Mouse (Mus musculus): ENCODE measurements at regions not wholly inside any gene's neighbourhood (a gene's known extent, or its start where the extent isn't known, plus 50 kb on each side); places are given as distances from the start of the nearest gene placed in this dataset.

DNA sequence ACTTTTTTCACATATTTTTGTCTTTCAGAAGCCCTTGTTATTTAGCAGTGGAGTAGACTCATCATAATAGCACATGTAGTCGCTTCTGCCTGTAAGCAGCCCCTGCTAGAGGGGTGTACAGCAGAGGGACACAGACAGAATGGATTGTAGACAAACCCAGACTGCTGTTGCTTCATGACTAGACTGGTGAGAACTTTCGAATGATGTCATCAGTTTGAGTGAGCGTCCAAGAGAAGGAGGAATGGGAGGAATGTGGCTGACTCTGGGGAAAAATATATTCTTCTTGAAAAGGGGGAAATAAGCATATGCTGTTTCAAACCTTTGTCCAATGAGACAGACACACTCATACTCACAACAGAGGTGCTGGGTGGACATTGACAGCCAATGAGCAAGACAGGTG is 436.1 kb downstream of the Fgf9 start:
- Histone ChIP-seq H3K36me3 (ENCODE audit: control insufficient read depth, insufficient read depth, low read length) (no peaks in the 10 kb centered on the region), H3K9me3 (ENCODE audit: control insufficient read depth, low read length) (no peaks in the 10 kb centered on the region), H3K27me3 (ENCODE audit: control insufficient read depth, insufficient read depth, low read length) (no peaks in the 10 kb centered on the region), H3K4me2 (ENCODE audit: low read length) (no peak overlapping the region), H3K9ac (ENCODE audit: low read length) (no peak overlapping the region), H3K27ac (replicated peaks in 1 of 2; ENCODE audit: control insufficient read depth in 1 of 2, insufficient read depth in 1 of 2, low read depth in 2 of 2, low read length in 2 of 2) (no peak overlapping the region), H3K4me1 (ENCODE audit: control insufficient read depth in 2 of 2, insufficient read depth in 2 of 2, low read length in 2 of 2) (peaks cover 4 to 12% of the 10 kb centered on the region in 2 experiments; a peak in 3 of 4 replicates), H3K4me3 (ENCODE audit: control insufficient read depth in 1 of 2, insufficient read depth in 1 of 2, low read depth in 1 of 2, low read length in 2 of 2) (no peak overlapping the region)
- 49% methylated on average over 3 of the region's 3 CpGs for WGBS
- no peak for ATAC-seq (ENCODE audit: insufficient number of reproducible peaks, insufficient read depth, low FRiP score, low read depth)

DNA sequence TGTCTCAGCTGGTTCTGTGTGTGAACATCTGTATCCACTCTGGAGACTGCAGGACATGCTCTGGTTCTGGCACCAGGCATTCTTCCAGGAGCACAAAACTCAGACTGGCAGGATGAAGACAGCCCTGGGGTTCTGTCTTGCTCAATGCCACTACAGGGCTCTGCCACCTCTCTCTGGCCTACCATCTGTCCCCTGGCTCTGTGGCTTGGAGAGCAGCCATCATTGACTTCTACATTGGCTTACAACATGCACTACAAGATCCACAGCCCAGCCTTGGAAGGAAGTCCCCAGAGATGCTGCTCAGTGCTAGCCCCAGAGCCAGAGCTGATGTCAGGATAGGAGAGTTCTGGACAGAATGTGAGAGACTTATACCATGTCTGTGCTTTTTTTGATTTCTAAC is 435.5 kb downstream of the Fgf9 start:
- peaks cover 2 to 11% of the 10 kb centered on the region in 2 experiments; a peak in 3 of 4 replicates for H3K4me1 ChIP-seq (ENCODE audit: control insufficient read depth in 2 of 2, insufficient read depth in 2 of 2, low read length in 2 of 2)
- H3K36me3 ChIP-seq (ENCODE audit: control insufficient read depth, insufficient read depth, low read length), result no peaks in the 10 kb centered on the region
- no peak for ATAC-seq (ENCODE audit: insufficient number of reproducible peaks, insufficient read depth, low FRiP score, low read depth)
- H3K9ac ChIP-seq (ENCODE audit: low read length), result no peak overlapping the region
- H3K9me3 ChIP-seq (ENCODE audit: control insufficient read depth, low read length), result no peaks in the 10 kb centered on the region
- no peaks in the 10 kb centered on the region for H3K27me3 ChIP-seq (ENCODE audit: control insufficient read depth, insufficient read depth, low read length)
- H3K4me3 ChIP-seq (ENCODE audit: control insufficient read depth in 1 of 2, insufficient read depth in 1 of 2, low read depth in 1 of 2, low read length in 2 of 2), result no peak overlapping the region
- no peak overlapping the region for H3K4me2 ChIP-seq (ENCODE audit: low read length)
- H3K27ac ChIP-seq (replicated peaks in 1 of 2; ENCODE audit: control insufficient read depth in 1 of 2, insufficient read depth in 1 of 2, low read depth in 2 of 2, low read length in 2 of 2), result no peak overlapping the region

DNA sequence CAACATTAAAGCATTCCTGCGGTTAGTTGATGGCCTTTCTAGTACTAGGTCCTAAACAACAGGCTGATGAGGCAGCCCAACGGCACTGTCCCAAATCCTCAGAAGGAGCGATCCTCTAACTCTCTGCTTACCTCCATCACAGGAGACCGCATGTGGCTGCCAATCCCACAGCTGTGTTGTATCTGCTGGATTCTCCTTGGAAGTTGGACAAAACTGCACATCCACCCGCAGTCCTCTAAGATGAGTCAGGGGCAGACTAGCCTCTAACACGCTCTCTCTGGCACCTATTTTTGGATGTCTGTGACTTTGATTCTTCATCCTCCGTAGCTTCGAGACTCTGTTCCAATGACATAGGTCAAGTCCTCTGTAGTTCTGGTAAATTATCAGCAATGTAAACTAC is 432.5 kb downstream of the Fgf9 start:
- no peaks in the 10 kb centered on the region for H3K36me3 ChIP-seq (ENCODE audit: control insufficient read depth, insufficient read depth, low read length)
- no peaks in the 10 kb centered on the region for H3K27me3 ChIP-seq (ENCODE audit: control insufficient read depth, insufficient read depth, low read length)
- no peak for ATAC-seq (ENCODE audit: insufficient number of reproducible peaks, insufficient read depth, low FRiP score, low read depth)
- H3K4me2 ChIP-seq (ENCODE audit: low read length), result no peak overlapping the region
- 58% methylated on average over 8 of the region's 8 CpGs for WGBS
- H3K27ac ChIP-seq (replicated peaks in 1 of 2; ENCODE audit: control insufficient read depth in 1 of 2, insufficient read depth in 1 of 2, low read depth in 2 of 2, low read length in 2 of 2), result no peak overlapping the region
- H3K9ac ChIP-seq (ENCODE audit: low read length), result no peak overlapping the region
- no peak overlapping the region for H3K4me3 ChIP-seq (ENCODE audit: control insufficient read depth in 1 of 2, insufficient read depth in 1 of 2, low read depth in 1 of 2, low read length in 2 of 2)
- H3K9me3 ChIP-seq (ENCODE audit: control insufficient read depth, low read length), result no peaks in the 10 kb centered on the region
- H3K4me1 ChIP-seq (ENCODE audit: control insufficient read depth in 2 of 2, insufficient read depth in 2 of 2, low read length in 2 of 2), result peaks cover 4 to 5% of the 10 kb centered on the region in 2 experiments; a peak in 2 of 4 replicates

DNA sequence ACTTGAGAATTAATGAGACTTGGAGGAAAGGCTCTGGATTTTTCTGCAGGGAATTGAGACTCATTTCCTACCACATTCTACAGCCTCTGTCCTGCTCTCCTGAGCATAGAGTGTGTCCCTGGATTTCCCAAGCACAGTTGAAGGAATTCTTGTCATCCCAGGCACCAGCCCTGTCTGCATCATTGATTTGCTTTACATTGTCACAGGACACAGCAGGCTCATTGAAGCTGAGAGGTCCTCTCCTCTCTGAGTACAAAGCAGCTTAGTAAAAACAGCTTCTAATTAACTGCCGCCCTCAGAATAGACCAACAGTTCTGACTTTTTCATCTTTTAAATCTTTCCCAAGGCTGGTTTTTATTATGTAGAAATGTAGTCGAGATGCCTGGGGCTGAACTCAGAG is 429.7 kb downstream of the Fgf9 start:
- H3K4me3 ChIP-seq (ENCODE audit: control insufficient read depth in 1 of 2, insufficient read depth in 1 of 2, low read depth in 1 of 2, low read length in 2 of 2), result no peak overlapping the region
- H3K4me2 ChIP-seq (ENCODE audit: low read length), result no peak overlapping the region
- H3K9me3 ChIP-seq (ENCODE audit: control insufficient read depth, low read length), result no peaks in the 10 kb centered on the region
- no peak overlapping the region for H3K9ac ChIP-seq (ENCODE audit: low read length)
- H3K36me3 ChIP-seq (ENCODE audit: control insufficient read depth, insufficient read depth, low read length), result no peaks in the 10 kb centered on the region
- H3K27me3 ChIP-seq (ENCODE audit: control insufficient read depth, insufficient read depth, low read length), result no peaks in the 10 kb centered on the region
- no peak overlapping the region for H3K27ac ChIP-seq (replicated peaks in 1 of 2; ENCODE audit: control insufficient read depth in 1 of 2, insufficient read depth in 1 of 2, low read depth in 2 of 2, low read length in 2 of 2)
- WGBS, result 60% methylated on average over 2 of the region's 2 CpGs
- peaks cover 0 to 2% of the 10 kb centered on the region in 2 experiments; a peak in 1 of 4 replicates for H3K4me1 ChIP-seq (ENCODE audit: control insufficient read depth in 2 of 2, insufficient read depth in 2 of 2, low read length in 2 of 2)
- ATAC-seq (ENCODE audit: insufficient number of reproducible peaks, insufficient read depth, low FRiP score, low read depth), result no peak

DNA sequence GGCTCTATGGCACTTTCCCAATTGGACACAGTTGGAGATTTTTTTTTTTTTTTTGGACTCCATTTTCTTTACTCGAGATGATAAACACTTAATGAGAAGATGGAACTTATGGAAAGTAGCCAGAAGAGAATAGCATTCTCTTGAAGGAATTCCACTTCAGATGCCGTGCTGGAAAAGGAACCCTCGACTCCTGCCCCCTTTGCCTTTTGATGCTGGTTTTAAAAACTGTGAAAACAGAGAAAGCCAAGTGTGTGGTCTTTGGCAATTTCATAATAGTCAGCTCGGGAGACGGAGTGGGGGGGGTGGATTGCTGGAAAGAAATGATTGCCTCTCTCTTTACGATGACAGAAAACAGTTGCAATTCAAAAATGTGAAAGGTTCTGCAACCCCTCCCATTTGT is 429.2 kb downstream of the Fgf9 start:
- H3K27me3 ChIP-seq (ENCODE audit: control insufficient read depth, insufficient read depth, low read length), result no peaks in the 10 kb centered on the region
- no peaks in the 10 kb centered on the region for H3K9me3 ChIP-seq (ENCODE audit: control insufficient read depth, low read length)
- H3K4me3 ChIP-seq (ENCODE audit: control insufficient read depth in 1 of 2, insufficient read depth in 1 of 2, low read depth in 1 of 2, low read length in 2 of 2), result no peak overlapping the region
- no peak for ATAC-seq (ENCODE audit: insufficient number of reproducible peaks, insufficient read depth, low FRiP score, low read depth)
- WGBS, result 63% methylated on average over 6 of the region's 6 CpGs
- H3K9ac ChIP-seq (ENCODE audit: low read length), result no peak overlapping the region
- no peak overlapping the region for H3K4me2 ChIP-seq (ENCODE audit: low read length)
- H3K36me3 ChIP-seq (ENCODE audit: control insufficient read depth, insufficient read depth, low read length), result no peaks in the 10 kb centered on the region
- H3K4me1 ChIP-seq (ENCODE audit: control insufficient read depth in 2 of 2, insufficient read depth in 2 of 2, low read length in 2 of 2), result peaks cover 0 to 2% of the 10 kb centered on the region in 2 experiments; a peak in 1 of 4 replicates
- no peak overlapping the region for H3K27ac ChIP-seq (replicated peaks in 1 of 2; ENCODE audit: control insufficient read depth in 1 of 2, insufficient read depth in 1 of 2, low read depth in 2 of 2, low read length in 2 of 2)

DNA sequence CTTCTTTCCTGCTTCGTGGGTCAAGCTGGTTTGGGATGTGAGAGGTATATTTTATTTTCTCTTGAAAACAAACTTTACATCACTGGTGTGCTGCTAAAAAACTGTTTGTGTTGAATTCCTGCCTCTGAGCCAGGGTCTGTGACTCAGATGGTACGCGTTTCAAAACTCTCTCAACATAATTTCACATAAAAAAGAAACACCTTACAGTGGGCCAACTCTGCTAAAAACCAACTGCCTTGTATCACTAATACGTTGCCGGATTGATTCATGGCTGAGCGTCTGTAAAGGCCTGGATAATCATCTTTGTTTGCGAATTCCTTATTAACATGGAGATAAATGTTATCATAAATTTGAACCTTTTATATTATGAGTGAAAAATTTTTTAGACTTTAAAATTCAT is 428.7 kb downstream of the Fgf9 start:
- 84% methylated on average over 7 of the region's 7 CpGs for WGBS
- Histone ChIP-seq H3K9ac (ENCODE audit: low read length) (no peak overlapping the region), H3K4me3 (ENCODE audit: control insufficient read depth in 1 of 2, insufficient read depth in 1 of 2, low read depth in 1 of 2, low read length in 2 of 2) (no peak overlapping the region), H3K36me3 (ENCODE audit: control insufficient read depth, insufficient read depth, low read length) (no peaks in the 10 kb centered on the region), H3K27ac (replicated peaks in 1 of 2; ENCODE audit: control insufficient read depth in 1 of 2, insufficient read depth in 1 of 2, low read depth in 2 of 2, low read length in 2 of 2) (no peak overlapping the region), H3K9me3 (ENCODE audit: control insufficient read depth, low read length) (no peaks in the 10 kb centered on the region), H3K4me2 (ENCODE audit: low read length) (no peak overlapping the region), H3K27me3 (ENCODE audit: control insufficient read depth, insufficient read depth, low read length) (no peaks in the 10 kb centered on the region), H3K4me1 (ENCODE audit: control insufficient read depth in 2 of 2, insufficient read depth in 2 of 2, low read length in 2 of 2) (peaks cover 0 to 2% of the 10 kb centered on the region in 2 experiments; a peak in 1 of 4 replicates)
- no peak for ATAC-seq (ENCODE audit: insufficient number of reproducible peaks, insufficient read depth, low FRiP score, low read depth)

DNA sequence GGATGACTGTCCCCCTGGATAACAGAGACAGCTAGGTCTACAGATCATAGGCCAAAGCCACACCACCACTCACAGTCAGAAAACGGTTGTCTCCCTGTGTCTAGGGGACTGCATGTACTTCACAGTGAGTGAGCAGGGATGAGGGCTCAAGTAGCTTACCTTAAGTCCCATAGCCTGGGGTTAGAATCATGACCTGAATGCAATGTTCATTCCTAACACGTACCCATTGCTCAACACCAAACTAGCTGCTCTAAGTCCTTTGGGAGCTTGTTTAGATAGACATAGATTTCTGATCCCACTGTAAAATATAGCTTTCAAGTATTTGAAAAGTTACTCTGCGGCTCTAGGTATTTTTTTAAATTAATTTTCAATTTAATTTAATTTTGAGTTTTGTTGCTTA is 426.6 kb downstream of the Fgf9 start:
- Histone ChIP-seq H3K4me3 (ENCODE audit: control insufficient read depth in 1 of 2, insufficient read depth in 1 of 2, low read depth in 1 of 2, low read length in 2 of 2) (no peak overlapping the region), H3K36me3 (ENCODE audit: control insufficient read depth, insufficient read depth, low read length) (no peaks in the 10 kb centered on the region), H3K9ac (ENCODE audit: low read length) (no peak overlapping the region), H3K9me3 (ENCODE audit: control insufficient read depth, low read length) (no peaks in the 10 kb centered on the region), H3K4me2 (ENCODE audit: low read length) (no peak overlapping the region), H3K27ac (replicated peaks in 1 of 2; ENCODE audit: control insufficient read depth in 1 of 2, insufficient read depth in 1 of 2, low read depth in 2 of 2, low read length in 2 of 2) (no peak overlapping the region), H3K4me1 (ENCODE audit: control insufficient read depth in 2 of 2, insufficient read depth in 2 of 2, low read length in 2 of 2) (peaks cover 0 to 2% of the 10 kb centered on the region in 2 experiments; a peak in 1 of 4 replicates), H3K27me3 (ENCODE audit: control insufficient read depth, insufficient read depth, low read length) (no peaks in the 10 kb centered on the region)
- 80% methylated on average over 3 of the region's 3 CpGs for WGBS
- ATAC-seq (ENCODE audit: insufficient number of reproducible peaks, insufficient read depth, low FRiP score, low read depth), result no peak

DNA sequence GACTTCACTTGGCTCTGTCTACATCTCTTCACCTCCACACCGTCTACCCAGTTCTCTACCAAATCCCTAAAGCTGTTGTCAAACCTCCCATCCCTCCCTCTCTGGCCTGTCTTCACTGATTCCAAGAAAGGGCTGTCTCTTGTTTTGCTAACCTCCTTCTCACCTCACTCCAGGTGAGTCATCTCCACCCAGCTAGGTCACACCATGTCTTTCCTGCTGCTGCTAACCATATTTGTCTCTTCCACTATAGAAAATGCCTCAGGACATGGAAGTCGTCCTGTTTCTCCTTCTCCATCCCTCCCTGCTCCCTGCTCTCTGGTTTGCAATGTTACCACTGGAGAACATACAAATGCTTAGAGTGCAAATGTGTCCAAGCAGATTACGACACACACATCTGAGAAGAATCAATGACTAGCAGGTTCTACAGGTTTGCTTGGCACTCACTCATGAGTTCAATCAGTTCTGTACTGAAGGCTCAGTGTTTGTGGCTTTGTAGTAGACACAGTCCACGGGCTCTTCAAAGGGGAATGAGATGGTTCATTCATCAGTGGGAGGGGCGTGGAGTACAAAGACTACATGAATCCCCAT is 424.1 kb downstream of the Fgf9 start:
- Histone ChIP-seq H3K4me1 (ENCODE audit: control insufficient read depth in 2 of 2, insufficient read depth in 2 of 2, low read length in 2 of 2) (no peaks in the 10 kb centered on the region), H3K27ac (replicated peaks in 1 of 2; ENCODE audit: control insufficient read depth in 1 of 2, insufficient read depth in 1 of 2, low read depth in 2 of 2, low read length in 2 of 2) (no peak overlapping the region), H3K27me3 (ENCODE audit: control insufficient read depth, insufficient read depth, low read length) (no peaks in the 10 kb centered on the region), H3K4me2 (ENCODE audit: low read length) (no peak overlapping the region), H3K36me3 (ENCODE audit: control insufficient read depth, insufficient read depth, low read length) (no peaks in the 10 kb centered on the region), H3K4me3 (ENCODE audit: control insufficient read depth in 1 of 2, insufficient read depth in 1 of 2, low read depth in 1 of 2, low read length in 2 of 2) (no peak overlapping the region), H3K9me3 (ENCODE audit: control insufficient read depth, low read length) (no peaks in the 10 kb centered on the region), H3K9ac (ENCODE audit: low read length) (no peak overlapping the region)
- 72% methylated on average over 5 of the region's 5 CpGs for WGBS
- no peak for ATAC-seq (ENCODE audit: insufficient number of reproducible peaks, insufficient read depth, low FRiP score, low read depth)
